Mouse (Mus musculus) G1E (cell line): Measurements from ENCODE around the gene Nap1l4. TPM values are rescaled to one million over a fixed set of nuclear protein-coding genes. Genes with fewer than 3 reads are reported as not detected.
A peak's percentile ranks its signal among the peaks of the same experiment; 100 is the strongest.

Experiments
- ATAC-seq: 2 replicates; pipeline ENCODE4 v1.8.0; 2016; ENCODE audit warnings: mild to moderate bottlenecking; ENCODE audit not compliant: insufficient number of reproducible peaks, poor library complexity, low FRiP score, severe bottlenecking; ENCODE audit errors: extremely low read depth
- DNase-seq: peaks from one replicate; pipeline ENCODE4 v3.0.0; 2012; ENCODE audit warnings: low spot score
- H3K27me3 ChIP-seq: 2 replicates; pipeline ENCODE4 v1.6.1; 2012; ENCODE audit warnings: mild to moderate bottlenecking, low read length, inconsistent platforms; ENCODE audit not compliant: insufficient read depth
- H3K36me3 ChIP-seq: replicated peaks from 2 replicates; pipeline ENCODE3; 2012; ENCODE audit warnings: mild to moderate bottlenecking, inconsistent platforms
- H3K4me1 ChIP-seq: 2 replicates; pipeline ENCODE4 v1.6.1; 2012; ENCODE audit warnings: low read depth, low read length, inconsistent platforms, mixed read lengths; ENCODE audit not compliant: insufficient read depth
- H3K4me3 ChIP-seq: 2 replicates; pipeline ENCODE4 v1.5.1; 2012; ENCODE audit warnings: low read depth, mild to moderate bottlenecking, inconsistent platforms, low read length, moderate library complexity, mixed read lengths
- H3K9me3 ChIP-seq: replicated peaks from 2 replicates; pipeline ENCODE4 v1.6.1; 2012; ENCODE audit warnings: inconsistent platforms
- CTCF ChIP-seq: IDR thresholded peaks from 2 replicates; pipeline ENCODE4 v1.5.1; 2012; ENCODE audit warnings: low read depth, low read length, inconsistent platforms, mixed read lengths
- GATA1 ChIP-seq: IDR thresholded peaks from 2 replicates; pipeline ENCODE4 v1.6.1; 2012; ENCODE audit warnings: borderline replicate concordance, low read length, inconsistent platforms, mixed read lengths
- GATA2 ChIP-seq: IDR thresholded peaks from 2 replicates; pipeline ENCODE4 v1.6.1; 2012; ENCODE audit warnings: low read depth, low read length, inconsistent platforms, borderline replicate concordance
- POLR2AphosphoS5 ChIP-seq: IDR thresholded peaks from 2 replicates; pipeline ENCODE4 v1.6.1; 2012; ENCODE audit warnings: low read depth, low read length, inconsistent platforms; ENCODE audit not compliant: insufficient replicate concordance
- TAL1 ChIP-seq: conservative IDR thresholded peaks from 2 replicates; pipeline ENCODE4 v1.6.1; 2012; ENCODE audit warnings: low read depth, low read length, inconsistent platforms, mixed read lengths
- polyA plus RNA-seq: library from polyadenylated mRNA; stranded (reverse); fragments of >175 nt; gene quantifications from 2 replicates; pipeline ENCODE4 v1.2.3, GENCODE M21; 2012
- total RNA-seq, 2 experiments: library from RNA; stranded (forward) in 1 of 2; stranded (reverse) in 1 of 2; fragments of 200-1000 nt in 1 of 2; fragments of >200 nt in 1 of 2; fragmentation: Nextera tagmentation in 1 of 2; gene quantifications; 2 replicates each; pipeline ENCODE4 v1.2.3; 2014 to 2017

The Nap1l4 gene
- total and polyA plus RNA-seq, 3 experiments: 84.7 to 158 (median 96.6) TPM

DNA sequence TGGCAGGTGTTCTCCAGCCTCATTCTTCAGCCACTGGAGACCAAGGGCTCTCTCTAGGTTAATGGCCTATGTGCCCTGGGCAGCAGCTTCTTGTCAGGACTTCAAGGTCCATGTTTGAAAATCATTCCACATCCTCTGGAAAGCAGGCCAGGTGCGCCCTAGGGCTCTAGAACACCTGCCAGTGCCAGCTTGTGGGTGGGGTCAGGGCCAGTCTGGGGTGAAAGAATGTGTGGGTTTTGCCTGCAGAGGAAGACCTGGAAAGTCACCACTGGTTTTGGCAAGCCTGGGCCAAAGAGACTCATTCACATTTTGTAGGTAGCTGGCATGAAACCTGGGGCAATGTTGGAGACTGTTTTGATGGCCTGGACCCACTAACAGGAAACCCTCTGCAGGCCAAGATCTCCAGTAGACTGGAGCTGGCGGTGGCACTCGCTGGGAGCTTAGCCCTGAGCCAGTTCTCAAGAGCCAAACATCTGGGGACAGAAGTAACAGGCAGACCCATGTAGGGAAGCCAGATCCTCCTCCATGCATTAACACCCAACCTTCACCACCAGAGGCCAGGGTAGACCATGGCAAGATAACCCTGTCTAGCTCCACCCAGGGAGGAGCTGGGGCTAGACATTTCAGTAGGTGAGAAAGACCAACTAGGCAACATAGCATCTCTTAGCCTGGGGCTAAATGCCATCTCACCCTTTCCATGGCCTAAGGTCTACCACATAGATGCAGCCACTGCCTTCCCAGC is 38.1 kb downstream of the Nap1l4 start:
- TF ChIP-seq CTCF: no peak
- TF ChIP-seq TAL1: no peak
- no peaks in the 10 kb centered on the region for H3K9me3 ChIP-seq
- ATAC-seq: no peak

DNA sequence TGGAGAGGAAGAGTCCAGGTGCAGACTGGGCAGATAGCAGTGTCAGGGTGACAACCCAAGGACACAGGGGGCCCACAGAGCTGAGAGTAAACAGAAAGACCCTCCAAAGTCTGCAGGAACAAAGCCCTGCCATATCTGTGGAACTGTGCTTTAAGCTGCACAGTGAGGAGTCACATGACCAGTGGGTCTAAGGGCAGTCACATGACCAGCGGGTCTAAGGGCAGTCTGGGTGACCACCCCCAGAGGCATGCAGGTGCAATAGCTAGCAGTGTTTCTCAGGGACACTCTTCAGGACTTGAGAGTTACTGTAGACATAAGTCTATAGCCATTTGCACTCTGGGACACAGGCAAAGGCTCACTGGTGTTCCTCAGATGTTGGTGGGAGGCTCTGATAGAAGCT is 39.3 kb downstream of the Nap1l4 start:
- peaks cover 35% of the 10 kb centered on the region for H3K36me3 ChIP-seq
- TF ChIP-seq TAL1: no peak
- TF ChIP-seq GATA2: no peak
- no peak for TF ChIP-seq CTCF
- TF ChIP-seq POLR2AphosphoS5: no peak
- TF ChIP-seq GATA1: no peak
- peaks cover 5% of the 10 kb centered on the region; the same call in 1 of the 2 replicates for H3K27me3 ChIP-seq
- DNase-seq: no peak
- H3K4me3 ChIP-seq: no peak overlapping the region
- H3K9me3 ChIP-seq: no peaks in the 10 kb centered on the region
- peaks cover 7% of the 10 kb centered on the region for H3K4me1 ChIP-seq
- no peak for ATAC-seq

More for the DNA sequence above, 38.1 kb downstream of the Nap1l4 start:
- Histone ChIP-seq H3K36me3 (peaks cover 47% of the 10 kb centered on the region), H3K4me3 (no peak overlapping the region), H3K27me3 (peaks cover 5% of the 10 kb centered on the region; the same call in 1 of the 2 replicates), H3K4me1 (peaks cover 4% of the 10 kb centered on the region; the same call in 1 of the 2 replicates)
- DNase-seq: no peak

DNA sequence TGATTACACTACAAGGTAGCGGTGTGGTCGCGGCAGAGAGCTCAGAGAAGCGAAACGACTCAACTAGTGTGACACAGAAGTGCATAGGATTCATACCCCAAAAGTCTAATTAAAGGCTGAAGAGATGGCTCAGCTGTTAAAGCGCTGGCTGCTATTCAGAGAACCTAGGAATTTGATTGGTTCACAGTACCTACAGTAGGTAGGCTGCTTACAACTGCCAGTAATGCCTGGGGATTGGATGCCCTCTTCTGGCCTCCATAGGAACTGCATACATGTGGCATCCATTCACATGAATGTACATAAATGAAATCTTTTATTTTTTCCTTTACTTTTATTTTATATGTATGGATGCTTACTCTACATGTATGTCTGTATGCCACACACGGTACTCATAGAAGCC is 42.2 kb downstream of the Nap1l4 start:
- TF ChIP-seq GATA1: no peak
- TF ChIP-seq GATA2: no peak
- TF ChIP-seq CTCF: peak; percentile 69; the same call in 1 of the 2 replicates
- peaks cover 12% of the 10 kb centered on the region for H3K4me1 ChIP-seq
- peaks cover 19% of the 10 kb centered on the region for H3K27me3 ChIP-seq
- peaks cover 12% of the 10 kb centered on the region for H3K9me3 ChIP-seq
- ATAC-seq (no peak), DNase-seq (peak; percentile 48)
- peaks cover 7% of the 10 kb centered on the region for H3K36me3 ChIP-seq
- no peak overlapping the region for H3K4me3 ChIP-seq

DNA sequence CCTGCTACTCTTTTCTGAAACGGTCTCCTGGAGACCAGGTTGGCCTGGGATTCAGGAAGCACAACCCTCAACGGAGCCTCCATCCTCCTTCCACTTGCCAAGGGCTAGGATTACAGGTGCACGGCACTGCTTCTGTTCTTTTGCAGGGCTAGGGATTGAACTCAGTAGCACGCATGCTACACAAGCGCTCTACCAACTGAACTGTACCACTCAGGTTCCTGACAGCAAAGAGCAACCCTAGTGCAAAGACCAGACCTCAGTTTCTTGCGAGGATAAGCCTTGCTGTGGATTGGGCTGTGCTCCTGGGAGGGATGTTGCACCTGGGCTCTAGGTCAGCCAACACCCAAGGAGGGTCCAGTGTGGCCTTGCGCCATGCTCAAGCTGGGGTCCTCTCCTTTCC is 42.6 kb downstream of the Nap1l4 start:
- ATAC-seq (no peak), DNase-seq (no peak)
- peaks cover 12% of the 10 kb centered on the region for H3K4me1 ChIP-seq
- H3K9me3 ChIP-seq: peaks cover 14% of the 10 kb centered on the region
- TF ChIP-seq CTCF: no peak
- TF ChIP-seq TAL1: no peak
- TF ChIP-seq POLR2AphosphoS5: no peak
- TF ChIP-seq GATA2: no peak
- no peak for TF ChIP-seq GATA1
- no peak overlapping the region for H3K4me3 ChIP-seq
- peaks cover 22% of the 10 kb centered on the region for H3K27me3 ChIP-seq
- H3K36me3 ChIP-seq: peaks cover 7% of the 10 kb centered on the region

DNA sequence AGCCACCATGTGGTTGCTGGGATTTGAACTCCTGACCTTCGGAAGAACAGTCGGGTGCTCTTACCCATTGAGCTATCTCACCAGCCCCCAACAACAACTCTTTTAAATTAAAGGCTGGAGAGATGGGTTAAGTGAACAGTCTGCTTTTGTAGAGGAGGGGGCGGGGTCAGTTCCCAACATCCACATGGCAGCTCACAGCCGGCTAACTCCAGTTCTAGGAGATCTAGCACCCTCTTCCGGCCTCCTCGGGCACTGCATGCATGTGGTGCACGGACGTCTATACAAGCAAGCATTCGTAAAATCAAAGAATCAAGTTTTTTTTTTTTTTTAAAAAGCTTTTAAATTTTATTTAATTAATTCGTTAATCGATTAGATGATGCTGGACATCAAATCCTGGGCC is 43.1 kb downstream of the Nap1l4 start:
- no peak for DNase-seq
- Histone ChIP-seq H3K4me1 (peaks cover 14% of the 10 kb centered on the region), H3K36me3 (peaks cover 6% of the 10 kb centered on the region), H3K4me3 (no peak overlapping the region), H3K9me3 (peaks cover 14% of the 10 kb centered on the region), H3K27me3 (peaks cover 24% of the 10 kb centered on the region)
- TF ChIP-seq CTCF (peak; percentile 39; the same call in 1 of the 2 replicates), GATA2 (no peak)
- no peak for ATAC-seq

DNA sequence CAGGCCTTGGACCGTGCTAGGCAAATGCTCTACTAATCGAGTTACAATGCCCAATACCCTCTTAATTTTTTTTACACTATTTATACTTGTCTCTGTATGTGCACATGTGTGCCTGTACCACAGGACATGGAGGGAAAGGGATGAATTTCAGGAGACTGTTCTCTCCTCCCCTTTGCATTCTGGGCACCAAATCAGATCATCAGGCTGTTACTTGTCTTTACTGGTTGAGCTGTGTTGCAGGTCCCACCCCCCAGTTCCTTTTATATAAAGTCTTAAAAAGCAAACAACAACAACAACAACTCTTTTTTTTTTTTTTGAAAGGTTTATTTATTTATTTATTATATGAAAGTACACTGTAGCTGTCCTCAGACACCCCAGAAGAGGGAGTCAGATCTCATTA is 43.5 kb downstream of the Nap1l4 start:
- Histone ChIP-seq H3K27me3 (peaks cover 28% of the 10 kb centered on the region), H3K4me3 (no peak overlapping the region), H3K36me3 (peaks cover 4% of the 10 kb centered on the region), H3K9me3 (peaks cover 14% of the 10 kb centered on the region), H3K4me1 (peaks cover 18% of the 10 kb centered on the region)
- ATAC-seq (no peak), DNase-seq (no peak)
- no peak for TF ChIP-seq TAL1
- no peak for TF ChIP-seq GATA1
- no peak for TF ChIP-seq GATA2
- TF ChIP-seq POLR2AphosphoS5: no peak

DNA sequence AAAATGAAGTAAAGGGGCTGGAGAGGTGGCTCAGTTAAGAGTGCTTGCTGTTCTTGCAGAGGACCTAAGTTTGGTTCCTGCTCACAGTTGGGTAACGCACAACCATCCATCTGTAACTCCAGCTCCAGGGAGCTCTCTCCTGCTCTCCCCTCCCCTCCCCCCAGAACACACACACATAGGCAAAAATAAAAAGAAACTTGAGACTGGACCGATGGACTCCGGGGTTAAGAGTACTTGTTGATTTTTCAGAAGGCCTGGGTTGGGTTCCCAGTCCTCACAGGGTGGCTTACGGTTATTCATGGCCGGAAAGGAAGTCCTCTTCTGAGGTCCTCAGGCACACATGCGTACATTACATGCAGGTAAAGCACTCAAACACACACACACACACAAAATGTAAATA is 45.0 kb downstream of the Nap1l4 start:
- no peak for DNase-seq

More for the DNA sequence above, 45.0 kb downstream of the Nap1l4 start:
- Histone ChIP-seq H3K9me3 (peaks cover 14% of the 10 kb centered on the region), H3K36me3 (no peaks in the 10 kb centered on the region), H3K27me3 (peaks cover 31% of the 10 kb centered on the region), H3K4me1 (peaks cover 19% of the 10 kb centered on the region), H3K4me3 (no peak overlapping the region)
- ATAC-seq: no peak
- TF ChIP-seq TAL1: no peak
- no peak for TF ChIP-seq GATA1
- TF ChIP-seq GATA2: no peak
- TF ChIP-seq CTCF: no peak
